Mouse (Mus musculus) limb, embryonic 13.5 days (tissue): ENCODE results near the gene Bri3. TPM values are rescaled to one million over a fixed set of nuclear protein-coding genes. Genes with fewer than 3 reads are reported as not detected.

ENCODE experiments used
- ATAC-seq: fragments of 200-750 bp; cut with Nextera tagmentation; 2 replicates; pipeline ENCODE4 v1.8.0; 2017; ENCODE audit warnings: low read depth, moderate number of reproducible peaks, moderate TSS enrichment; ENCODE audit not compliant: low FRiP score
- H3K27ac ChIP-seq: fragments of 300-500 bp; sonication (generic); 2 replicates; pipeline ENCODE4 v1.5.1; 2015; ENCODE audit warnings: inconsistent platforms, mild to moderate bottlenecking, moderate library complexity
- H3K27me3 ChIP-seq: fragments of 300-500 bp; sonication (generic); 2 replicates; pipeline ENCODE4 v1.6.1; 2015; ENCODE audit warnings: mild to moderate bottlenecking, inconsistent platforms
- H3K36me3 ChIP-seq: fragments of 300-500 bp; sonication (generic); 2 replicates; pipeline ENCODE4 v1.6.1; 2015; ENCODE audit warnings: inconsistent platforms, mild to moderate bottlenecking, moderate library complexity
- H3K4me1 ChIP-seq: fragments of 300-500 bp; sonication (generic); 2 replicates; pipeline ENCODE4 v1.6.1; 2015; ENCODE audit warnings: inconsistent platforms
- H3K4me2 ChIP-seq: fragments of 300-500 bp; sonication (generic); replicated peaks from 2 replicates; pipeline ENCODE4 v1.6.1; 2015; ENCODE audit warnings: inconsistent platforms, mild to moderate bottlenecking, moderate library complexity
- H3K4me3 ChIP-seq: fragments of 300-500 bp; sonication (generic); 2 replicates; pipeline ENCODE4 v1.5.1; 2015; ENCODE audit warnings: moderate library complexity, mild to moderate bottlenecking, inconsistent platforms
- H3K9ac ChIP-seq: fragments of 300-500 bp; sonication (generic); 2 replicates; pipeline ENCODE4 v1.6.1; 2015; ENCODE audit warnings: mild to moderate bottlenecking, inconsistent platforms
- H3K9me3 ChIP-seq: fragments of 300-500 bp; sonication (generic); 2 replicates; pipeline ENCODE4 v1.6.1; 2016; ENCODE audit warnings: inconsistent platforms
- whole genome bisulfite sequencing: fragments of 180-500 bp; shearing (Covaris S2); methylation state at CpG from one replicate; pipeline ENCODE4 v1.1.7; 2015; 5-methylcytosine and 5-hydroxymethylcytosine counted together
- polyA plus RNA-seq: library from polyadenylated mRNA; unstranded; fragments of >200 nt; fragmentation: Nextera tagmentation; extraction: Ambion mirVana; gene quantifications from 2 replicates; pipeline ENCODE4 v1.2.1, GENCODE M21; 2015

Bri3 gene
- polyA plus RNA-seq, 1 experiment from 2014 or later, result 112 TPM

DNA sequence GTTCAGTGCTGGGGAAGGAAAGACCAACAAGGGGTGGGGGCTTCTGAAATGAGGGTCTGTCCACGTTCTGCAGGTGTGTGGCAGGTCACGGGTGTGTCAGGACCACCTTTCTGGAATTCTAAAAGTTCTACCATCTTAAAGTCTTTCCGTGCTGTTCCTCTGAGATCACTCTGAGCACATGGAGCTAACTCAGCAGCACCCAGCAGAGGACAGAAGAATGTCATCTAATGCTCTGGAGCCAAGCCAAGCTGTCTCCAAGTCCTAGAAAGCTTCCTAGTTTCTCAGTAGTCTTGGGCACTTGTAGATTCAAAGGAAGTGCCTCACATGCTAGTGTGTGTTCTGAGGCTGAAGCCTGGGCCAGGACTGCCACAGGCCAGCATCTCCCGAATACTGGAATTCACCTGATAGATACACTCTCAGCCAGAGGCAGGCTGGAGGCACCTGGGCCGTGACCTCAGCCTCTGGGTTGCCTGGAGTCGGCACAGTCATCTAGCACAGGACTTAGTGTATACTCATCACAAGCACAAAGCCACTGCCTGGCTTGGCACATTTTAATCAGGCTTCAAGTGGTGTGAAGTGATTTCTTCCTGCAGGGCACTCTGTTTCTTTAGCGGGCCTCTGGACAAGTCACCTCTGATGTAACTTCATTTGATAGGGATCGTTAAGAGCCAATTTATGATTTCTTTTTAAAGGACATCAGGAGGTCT, 23.5 kb downstream of the Bri3 start:
- Histone ChIP-seq H3K4me1 (peaks cover 7% of the 10 kb centered on the region), H3K36me3 (peaks cover 49% of the 10 kb centered on the region), H3K27ac (no peak overlapping the region), H3K9me3 (no peaks in the 10 kb centered on the region), H3K4me3 (no peak overlapping the region), H3K27me3 (no peaks in the 10 kb centered on the region), H3K9ac (no peak overlapping the region), H3K4me2 (no peak overlapping the region)
- no peak for ATAC-seq
- 66% methylated on average over 8 of the region's 8 CpGs for WGBS

DNA sequence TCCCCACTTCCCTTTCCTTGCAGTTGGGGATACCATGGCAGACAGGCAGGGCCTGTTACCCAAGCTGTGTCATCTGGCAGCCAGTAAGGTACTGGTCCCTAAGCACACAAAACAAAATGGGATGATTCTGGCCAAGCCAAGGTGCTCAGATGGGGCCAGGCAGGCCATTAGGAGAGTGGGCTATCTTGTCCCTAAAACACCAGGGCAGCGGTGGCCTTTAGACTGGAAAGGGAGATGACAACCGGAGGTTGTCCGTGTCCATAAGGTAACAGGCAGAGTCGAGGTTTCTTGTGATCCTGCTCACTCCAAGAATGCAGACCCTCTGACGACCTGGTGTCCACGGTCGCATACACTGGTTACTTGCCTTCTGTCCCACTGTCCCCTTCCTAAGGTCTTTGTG, 25.7 kb downstream of the Bri3 start:
- no peak overlapping the region for H3K4me3 ChIP-seq
- no peak overlapping the region for H3K9ac ChIP-seq
- H3K36me3 ChIP-seq, result peaks cover 35% of the 10 kb centered on the region
- no peak for ATAC-seq
- WGBS, result 90% methylated on average over 7 of the region's 7 CpGs
- no peaks in the 10 kb centered on the region for H3K27me3 ChIP-seq
- H3K27ac ChIP-seq, result no peak overlapping the region
- no peak overlapping the region for H3K4me2 ChIP-seq
- H3K4me1 ChIP-seq, result no peaks in the 10 kb centered on the region
- H3K9me3 ChIP-seq, result no peaks in the 10 kb centered on the region

DNA sequence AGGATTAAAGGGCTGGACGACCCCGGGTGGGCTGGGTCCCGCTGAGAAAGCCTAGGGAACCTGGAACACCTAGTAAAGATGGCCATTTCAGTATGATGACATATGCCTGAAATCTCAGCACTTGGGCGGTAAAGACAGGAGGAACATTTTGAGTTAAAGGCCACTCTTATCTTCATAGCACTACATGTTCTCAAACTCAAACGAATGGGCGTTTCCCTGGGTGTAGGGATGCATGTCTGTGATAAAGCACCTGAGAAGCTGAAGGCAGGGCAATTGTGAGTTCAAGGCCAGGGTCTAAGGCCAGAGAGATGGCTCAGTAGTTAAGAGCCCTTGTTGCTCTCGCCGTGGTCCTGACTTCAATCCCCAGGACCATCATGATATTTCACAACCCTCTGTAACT, 26.2 kb downstream of the Bri3 start:
- Histone ChIP-seq H3K9ac (no peak overlapping the region), H3K4me2 (no peak overlapping the region), H3K4me1 (no peaks in the 10 kb centered on the region), H3K9me3 (no peaks in the 10 kb centered on the region), H3K36me3 (peaks cover 32% of the 10 kb centered on the region), H3K27me3 (no peaks in the 10 kb centered on the region), H3K4me3 (no peak overlapping the region), H3K27ac (no peak overlapping the region)
- WGBS, result 93% methylated on average over 8 of the region's 8 CpGs
- ATAC-seq, result no peak

DNA sequence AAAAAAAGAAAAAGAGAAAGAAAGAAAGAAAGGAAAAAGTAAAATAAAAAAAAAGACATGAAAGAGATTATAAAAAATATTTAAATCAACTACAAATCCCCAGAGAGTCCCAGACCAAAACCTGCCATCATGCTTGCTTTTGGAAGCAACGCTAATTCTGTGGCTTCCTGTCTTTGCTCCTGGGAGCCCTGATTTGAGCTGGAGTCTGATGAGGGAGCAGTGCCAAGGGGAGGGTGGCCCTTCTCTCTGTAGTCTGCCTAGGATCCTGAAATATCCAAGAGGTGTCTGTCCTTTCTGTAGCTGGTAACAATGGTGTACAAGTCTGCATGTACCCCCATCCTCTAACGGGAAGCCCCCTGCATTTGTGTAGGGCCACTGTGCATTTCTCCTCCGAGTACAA, 26.9 kb downstream of the Bri3 start:
- Histone ChIP-seq H3K27ac (no peak overlapping the region), H3K4me3 (no peak overlapping the region), H3K36me3 (peaks cover 30% of the 10 kb centered on the region), H3K4me2 (no peak overlapping the region), H3K9ac (no peak overlapping the region), H3K9me3 (no peaks in the 10 kb centered on the region), H3K4me1 (no peaks in the 10 kb centered on the region), H3K27me3 (no peaks in the 10 kb centered on the region)
- WGBS, result 76% methylated on average over 3 of the region's 3 CpGs
- no peak for ATAC-seq

DNA sequence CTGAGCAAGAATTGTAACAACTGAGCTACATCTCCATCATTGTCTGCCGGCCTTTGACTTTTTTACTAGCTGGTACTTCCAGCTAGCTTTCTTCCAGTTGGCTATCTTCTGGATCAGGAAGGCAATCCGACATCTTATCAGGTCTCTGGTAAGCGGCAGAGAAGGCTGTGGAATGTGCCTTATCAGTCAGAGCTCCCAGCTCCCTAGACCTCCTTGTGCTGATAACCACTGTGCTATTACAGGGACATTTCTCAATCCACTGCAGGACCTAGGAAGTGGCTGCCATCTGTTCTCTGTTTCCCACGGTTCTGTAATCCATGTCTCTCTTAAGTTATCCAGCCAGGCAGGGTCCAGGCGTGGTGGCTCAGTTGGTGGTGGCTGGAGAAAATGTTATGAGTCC, 27.5 kb downstream of the Bri3 start:
- Histone ChIP-seq H3K9me3 (no peaks in the 10 kb centered on the region), H3K9ac (no peak overlapping the region), H3K27ac (no peak overlapping the region), H3K4me3 (no peak overlapping the region), H3K27me3 (no peaks in the 10 kb centered on the region), H3K4me1 (no peaks in the 10 kb centered on the region), H3K36me3 (peaks cover 24% of the 10 kb centered on the region), H3K4me2 (no peak overlapping the region)
- ATAC-seq, result no peak
- 40% methylated on average over 5 of the region's 5 CpGs for WGBS

DNA sequence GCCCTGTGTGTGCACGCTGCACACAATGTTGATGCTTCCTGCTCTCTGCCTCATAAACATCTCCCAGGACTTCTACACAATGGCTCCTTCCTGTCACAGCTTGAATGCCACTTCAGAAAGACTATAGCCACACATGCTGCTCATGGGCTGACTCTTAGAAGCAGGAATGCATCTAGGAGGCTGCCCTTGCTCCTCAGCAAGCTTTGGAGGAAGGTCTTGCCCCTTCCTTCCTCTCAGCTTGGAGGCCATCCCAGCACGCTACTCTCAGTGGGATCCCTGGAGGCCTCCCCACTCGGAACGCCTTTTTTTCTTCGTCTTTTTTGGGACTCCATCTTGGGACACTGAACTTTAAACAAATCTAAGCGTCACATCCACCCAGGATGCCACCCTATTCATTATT, 30.7 kb downstream of the Bri3 start:
- Histone ChIP-seq H3K4me3 (no peak overlapping the region), H3K27ac (no peak overlapping the region), H3K9ac (no peak overlapping the region), H3K9me3 (no peaks in the 10 kb centered on the region), H3K27me3 (no peaks in the 10 kb centered on the region), H3K4me2 (no peak overlapping the region), H3K4me1 (no peaks in the 10 kb centered on the region), H3K36me3 (peaks cover 14% of the 10 kb centered on the region)
- WGBS, result 78% methylated on average over 6 of the region's 6 CpGs
- ATAC-seq, result no peak

DNA sequence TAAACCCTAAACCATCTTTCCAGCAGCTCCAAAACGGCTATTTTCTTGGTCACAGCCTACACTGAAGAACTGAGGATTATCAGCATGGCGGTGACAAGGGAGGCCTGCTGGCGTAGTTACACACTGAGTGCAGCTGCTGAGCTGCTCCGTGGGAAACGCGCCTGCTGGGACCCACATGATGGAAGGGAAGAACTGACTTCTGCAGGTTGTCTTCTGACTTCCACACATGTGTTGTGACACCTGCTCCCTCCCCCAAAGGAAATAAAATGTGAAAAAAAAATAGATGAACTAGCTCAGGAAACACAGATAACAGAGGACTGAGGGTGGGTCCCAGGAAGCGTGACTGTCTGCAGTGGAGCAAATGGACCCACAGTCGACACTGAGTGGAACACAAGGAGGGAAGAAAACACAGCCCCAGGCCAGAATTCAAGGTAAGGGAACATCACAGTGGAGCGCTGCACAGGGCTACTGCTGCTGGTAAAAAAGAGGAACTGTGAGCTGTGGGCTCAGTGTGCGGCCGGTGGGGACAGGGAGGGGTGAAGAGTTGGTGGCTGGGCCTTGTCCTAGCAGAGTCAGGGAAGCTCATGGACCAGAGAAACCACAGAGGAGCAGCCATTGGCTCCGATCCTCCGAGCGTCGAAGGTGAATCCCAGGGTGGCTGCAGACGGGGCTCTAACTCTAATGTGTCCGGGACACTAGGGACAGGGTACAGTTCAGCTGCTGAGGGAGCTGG, 32.8 kb downstream of the Bri3 start:
- no peak for ATAC-seq
- Histone ChIP-seq H3K4me1 (no peaks in the 10 kb centered on the region), H3K9ac (no peak overlapping the region), H3K27ac (no peak overlapping the region), H3K4me2 (no peak overlapping the region), H3K36me3 (peaks cover 25% of the 10 kb centered on the region), H3K4me3 (no peak overlapping the region), H3K27me3 (no peaks in the 10 kb centered on the region), H3K9me3 (no peaks in the 10 kb centered on the region)
- WGBS, result 84% methylated on average over 17 of the region's 17 CpGs

DNA sequence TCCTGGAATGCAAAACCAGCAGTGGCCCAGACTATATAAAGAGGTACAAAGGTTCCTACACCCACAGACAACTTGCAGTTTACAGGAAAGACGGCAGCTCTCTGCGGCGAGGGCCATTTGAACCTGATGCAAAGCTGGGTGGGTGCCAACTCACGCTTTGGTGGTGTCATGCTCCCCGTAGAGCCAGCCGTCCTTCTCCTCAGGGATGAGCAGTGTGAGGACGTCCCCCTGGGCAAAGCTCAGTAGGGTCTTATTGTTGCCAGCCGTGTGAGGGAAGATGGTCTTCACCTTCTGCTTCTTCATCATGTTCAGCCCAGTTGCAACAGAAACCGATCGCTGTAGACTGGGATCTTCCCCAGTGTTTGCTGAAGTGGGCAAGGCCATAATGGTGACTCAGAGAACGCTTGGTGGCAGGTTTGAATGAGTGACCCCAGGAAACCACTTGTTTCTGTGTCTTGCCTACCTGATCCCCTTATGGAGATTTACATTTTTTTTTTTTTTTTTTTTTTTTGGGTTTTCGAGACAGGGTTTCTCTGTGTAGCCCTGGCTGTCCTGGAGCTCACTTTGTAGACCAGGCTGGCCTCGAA, 34.2 kb downstream of the Bri3 start:
- Histone ChIP-seq H3K36me3 (peaks cover 32% of the 10 kb centered on the region), H3K27me3 (no peaks in the 10 kb centered on the region), H3K27ac (no peak overlapping the region), H3K4me3 (no peak overlapping the region), H3K4me1 (no peaks in the 10 kb centered on the region), H3K9ac (no peak overlapping the region), H3K4me2 (no peak overlapping the region), H3K9me3 (no peaks in the 10 kb centered on the region)
- ATAC-seq, result no peak
- 86% methylated on average over 12 of the region's 13 CpGs for WGBS

DNA sequence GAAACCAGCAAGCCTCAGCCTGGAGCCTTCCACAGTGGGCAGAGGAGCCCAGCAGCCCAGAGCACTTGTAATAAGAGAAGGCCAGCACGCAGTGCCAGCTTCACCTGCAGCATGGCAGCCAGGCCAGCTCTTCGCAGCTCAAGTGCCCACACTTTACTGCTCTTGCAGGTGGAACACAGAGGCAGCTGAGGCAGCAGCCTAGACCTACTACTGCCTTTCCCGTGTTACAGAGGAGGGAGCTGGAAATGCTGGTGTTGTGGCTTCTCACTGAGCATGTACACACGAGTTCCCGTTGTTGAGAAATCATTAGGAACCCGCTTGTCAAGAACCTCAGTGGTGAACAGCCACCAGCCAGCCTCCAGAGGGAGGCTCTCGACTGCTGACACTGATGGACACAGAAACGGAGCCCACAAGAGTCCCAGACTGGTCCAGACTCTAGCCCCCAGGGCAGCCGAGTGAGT, 34.9 kb downstream of the Bri3 start:
- Histone ChIP-seq H3K4me3 (no peak overlapping the region), H3K36me3 (peaks cover 32% of the 10 kb centered on the region), H3K27me3 (no peaks in the 10 kb centered on the region), H3K4me2 (no peak overlapping the region), H3K4me1 (no peaks in the 10 kb centered on the region), H3K9me3 (no peaks in the 10 kb centered on the region), H3K27ac (no peak overlapping the region), H3K9ac (no peak overlapping the region)
- ATAC-seq, result no peak
- WGBS, result 82% methylated on average over 9 of the region's 9 CpGs

DNA sequence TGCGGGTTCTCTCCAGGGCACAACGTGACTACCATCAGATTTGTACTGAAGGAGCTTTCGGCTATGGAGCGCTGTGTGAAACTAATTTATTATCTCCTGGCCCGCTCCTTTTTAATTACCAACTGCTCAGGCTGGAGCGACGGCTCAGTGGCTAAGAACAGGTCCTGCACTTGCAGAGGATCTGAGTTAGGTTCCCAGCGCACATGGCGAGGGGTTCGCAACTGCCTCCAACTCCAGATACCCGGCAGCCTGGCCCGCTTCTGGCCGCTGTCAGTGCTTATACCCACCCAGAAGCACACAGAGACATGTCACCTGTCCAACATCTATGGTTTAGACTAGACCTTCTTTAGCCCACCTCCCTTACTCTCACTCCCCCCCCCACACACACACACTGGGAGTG, 35.7 kb downstream of the Bri3 start:
- Histone ChIP-seq H3K9me3 (no peaks in the 10 kb centered on the region), H3K9ac (no peak overlapping the region), H3K4me2 (no peak overlapping the region), H3K27me3 (no peaks in the 10 kb centered on the region), H3K27ac (no peak overlapping the region), H3K4me1 (no peaks in the 10 kb centered on the region), H3K4me3 (no peak overlapping the region), H3K36me3 (peaks cover 32% of the 10 kb centered on the region)
- WGBS, result 91% methylated on average over 13 of the region's 13 CpGs
- ATAC-seq, result no peak

DNA sequence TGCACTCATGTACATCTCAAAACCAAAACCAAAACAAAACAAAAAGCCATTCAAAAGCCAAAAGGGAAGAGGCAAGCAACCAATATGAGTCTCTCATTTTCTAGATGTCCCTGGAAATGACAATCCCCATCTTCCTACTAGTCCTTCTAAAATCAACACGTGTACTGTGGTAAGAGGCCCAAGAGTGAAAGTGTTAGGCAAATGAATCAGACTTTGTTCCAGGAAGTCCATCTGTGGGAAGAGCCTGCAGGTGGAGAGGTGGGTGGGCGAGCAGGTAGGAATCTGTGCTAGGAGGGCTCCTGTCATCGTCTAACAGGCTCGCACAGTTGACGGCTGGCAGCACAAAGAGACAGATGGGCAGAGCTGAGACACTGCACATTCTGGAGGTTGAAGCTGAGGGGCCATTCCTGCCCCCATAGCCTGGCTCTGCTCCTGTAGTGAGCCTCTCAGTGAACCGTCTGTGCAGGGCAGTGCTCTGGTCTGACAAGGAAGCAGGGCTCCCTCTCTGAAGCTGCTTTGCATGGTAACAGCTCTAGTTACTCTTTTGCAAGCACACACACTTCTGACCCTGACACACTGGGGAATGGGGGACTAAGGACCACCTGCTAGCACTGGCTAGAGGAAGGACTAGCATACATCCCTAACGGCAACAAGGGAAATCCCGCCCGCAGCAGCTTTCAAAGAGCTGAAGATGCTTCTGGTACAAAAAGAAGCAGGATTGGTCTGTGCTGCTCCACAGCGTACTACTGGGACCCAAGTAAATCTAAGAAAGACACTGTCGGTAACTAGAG, 38.4 kb downstream of the Bri3 start:
- H3K4me1 ChIP-seq, result no peaks in the 10 kb centered on the region
- no peak for ATAC-seq
- no peak overlapping the region for H3K4me2 ChIP-seq
- no peaks in the 10 kb centered on the region for H3K9me3 ChIP-seq
- no peak overlapping the region for H3K9ac ChIP-seq
- no peak overlapping the region for H3K4me3 ChIP-seq
- peaks cover 28% of the 10 kb centered on the region for H3K36me3 ChIP-seq
- 71% methylated on average over 11 of the region's 11 CpGs for WGBS
- no peak overlapping the region for H3K27ac ChIP-seq
- no peaks in the 10 kb centered on the region for H3K27me3 ChIP-seq

DNA sequence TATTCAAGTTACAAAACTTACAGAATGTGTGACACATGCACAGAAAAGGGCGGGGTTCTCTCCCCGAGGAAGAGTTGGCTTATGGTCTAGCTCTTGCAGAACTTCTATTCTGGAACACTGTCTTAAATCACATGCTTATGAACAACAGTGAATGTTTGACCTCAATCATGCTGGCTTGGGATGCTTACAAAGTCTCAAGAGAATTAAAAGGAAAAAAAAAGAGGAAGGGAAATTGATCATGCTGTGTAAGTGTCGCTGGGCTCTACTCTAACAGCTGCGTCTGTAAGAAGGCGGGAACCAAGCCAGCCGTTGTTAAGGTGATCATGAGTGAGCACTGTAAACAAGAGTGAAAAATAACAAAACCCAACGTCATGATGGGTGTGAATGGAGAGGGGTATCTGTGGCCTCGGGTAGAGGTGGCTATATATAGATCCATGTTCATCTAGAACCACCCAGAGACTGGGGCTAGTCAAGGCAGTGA, 39.4 kb downstream of the Bri3 start:
- 55% methylated on average over 8 of the region's 8 CpGs for WGBS
- no peak overlapping the region for H3K9ac ChIP-seq
- no peaks in the 10 kb centered on the region for H3K9me3 ChIP-seq
- no peak for ATAC-seq
- no peak overlapping the region for H3K4me2 ChIP-seq
- peaks cover 28% of the 10 kb centered on the region for H3K36me3 ChIP-seq
- H3K27me3 ChIP-seq, result no peaks in the 10 kb centered on the region
- H3K4me3 ChIP-seq, result no peak overlapping the region
- H3K27ac ChIP-seq, result no peak overlapping the region
- H3K4me1 ChIP-seq, result no peaks in the 10 kb centered on the region
